Mouse (Mus musculus) kidney, adult 11 months (tissue): Measurements from ENCODE around the gene Dusp13.

Experiments
- DNase-seq: peaks from one replicate; pipeline ENCODE4 v3.0.0; 2022

Dusp13 gene

GRCm38 (mm10) chr14:21747436-21748141 lies 3.4 kb downstream of the Dusp13 start:
- no peak for DNase-seq

DNA sequence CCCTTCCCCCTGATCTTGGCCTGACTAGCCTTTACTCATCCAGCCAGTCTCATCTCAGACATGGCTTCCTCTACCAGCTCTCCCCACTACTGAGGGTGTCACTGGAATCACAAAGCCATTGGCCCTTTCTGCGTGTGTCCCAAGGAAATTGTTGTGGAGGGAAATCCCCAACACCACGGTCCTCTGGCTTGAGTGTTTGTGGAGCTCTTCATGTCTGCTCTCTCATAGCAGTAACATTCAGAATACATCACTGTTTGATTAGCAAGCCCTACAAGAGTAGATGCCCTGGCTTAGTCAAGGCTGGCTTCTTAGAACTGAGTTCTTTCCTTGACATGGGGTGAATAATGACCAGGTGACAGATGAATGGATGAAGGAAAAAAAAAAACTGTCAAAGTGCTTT lies 4.1 kb downstream of the Dusp13 start:
- DNase-seq = no peak

DNA sequence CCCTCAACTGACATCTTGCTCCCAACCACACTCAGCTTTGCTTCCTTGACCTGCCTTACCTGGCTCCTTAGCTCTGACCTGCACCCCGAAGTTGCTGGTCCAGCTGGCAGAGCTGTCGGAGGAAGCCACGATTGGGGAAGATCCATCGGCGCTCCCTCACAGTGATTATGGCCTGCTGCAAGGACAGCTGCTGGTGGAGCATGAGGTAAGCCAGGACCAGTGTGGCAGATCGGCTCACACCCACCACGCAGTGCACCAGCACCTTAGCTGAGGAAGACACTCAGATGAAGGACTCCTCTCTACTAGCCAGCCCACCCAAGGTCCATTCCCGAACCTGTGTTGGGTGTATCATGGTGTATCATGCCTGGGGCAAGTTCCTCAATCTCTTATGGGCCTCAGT lies 4.7 kb downstream of the Dusp13 start:
- DNase-seq = no peak

DNA sequence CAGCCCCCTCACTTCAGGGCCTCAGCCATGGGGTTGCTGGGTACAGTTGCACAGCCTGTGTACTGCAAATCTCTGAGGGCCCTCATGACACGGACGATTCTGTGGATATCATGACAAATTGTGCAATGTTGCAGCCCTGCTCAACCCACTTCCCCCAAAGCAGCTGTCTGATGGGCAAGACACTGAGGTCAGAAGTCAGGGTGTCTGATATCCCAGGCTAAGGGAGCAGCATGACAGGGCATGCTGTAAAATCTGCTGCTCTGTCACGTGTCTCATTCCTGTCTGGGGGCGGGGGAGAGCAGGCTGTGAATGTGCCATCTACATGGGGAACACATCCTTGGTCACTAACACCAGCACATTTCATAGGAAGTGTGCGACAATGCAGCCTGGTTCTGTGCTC lies 5.8 kb downstream of the Dusp13 start:
- DNase-seq = no peak

DNA sequence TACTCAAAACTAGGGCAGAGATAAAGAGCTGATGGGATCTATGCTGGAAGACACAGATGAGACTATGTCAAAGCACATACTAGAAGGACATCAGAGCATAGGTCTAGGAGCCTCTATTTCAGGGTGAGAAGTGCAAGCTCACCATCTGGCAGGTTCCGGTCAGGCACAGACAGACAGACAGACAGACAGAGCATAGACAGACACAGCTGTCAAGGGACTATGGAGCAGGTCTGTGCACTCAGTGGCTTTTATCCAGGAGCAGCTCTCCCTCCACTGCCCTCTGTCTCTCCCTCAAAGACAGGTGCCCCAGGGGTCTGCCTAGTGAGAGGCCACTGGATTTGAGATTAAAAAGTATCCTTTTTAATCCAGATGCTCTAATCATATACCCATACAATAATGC lies 6.8 kb downstream of the Dusp13 start:
- no peak for DNase-seq

DNA sequence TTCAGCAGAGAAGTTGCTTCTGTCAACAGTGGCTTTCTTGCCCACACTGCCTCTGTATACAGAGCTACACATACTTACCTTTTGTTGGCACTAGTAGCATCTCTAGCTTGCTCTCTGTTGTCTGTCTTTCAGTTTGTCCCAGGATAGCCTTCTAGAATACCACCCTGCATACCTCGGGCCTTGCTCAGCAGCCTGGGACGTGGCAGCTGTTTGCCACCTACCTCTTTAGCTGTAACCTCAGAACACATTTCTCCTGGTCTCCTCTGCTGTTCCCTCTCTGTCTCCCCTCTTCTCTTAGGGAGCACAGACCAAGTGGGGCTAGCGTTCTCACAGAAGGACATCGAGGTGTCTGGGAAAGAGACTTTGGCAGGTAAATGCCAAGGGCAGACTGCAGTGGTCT lies 8.5 kb downstream of the Dusp13 start:
- DNase-seq = no peak

GRCm38 (mm10) chr14:21741786-21742185 lies 9.2 kb downstream of the Dusp13 start:
- peak; percentile 51 for DNase-seq

GRCm38 (mm10) chr14:21741314-21741713 lies 9.7 kb downstream of the Dusp13 start:
- DNase-seq = no peak

- no peak for DNase-seq
Measured at GRCm38 (mm10) chr14:21740345-21740744, 10.6 kb downstream of the Dusp13 start.

GRCm38 (mm10) chr14:21733131-21733905 lies 17.7 kb downstream of the Dusp13 start:
- no peak for DNase-seq

DNA sequence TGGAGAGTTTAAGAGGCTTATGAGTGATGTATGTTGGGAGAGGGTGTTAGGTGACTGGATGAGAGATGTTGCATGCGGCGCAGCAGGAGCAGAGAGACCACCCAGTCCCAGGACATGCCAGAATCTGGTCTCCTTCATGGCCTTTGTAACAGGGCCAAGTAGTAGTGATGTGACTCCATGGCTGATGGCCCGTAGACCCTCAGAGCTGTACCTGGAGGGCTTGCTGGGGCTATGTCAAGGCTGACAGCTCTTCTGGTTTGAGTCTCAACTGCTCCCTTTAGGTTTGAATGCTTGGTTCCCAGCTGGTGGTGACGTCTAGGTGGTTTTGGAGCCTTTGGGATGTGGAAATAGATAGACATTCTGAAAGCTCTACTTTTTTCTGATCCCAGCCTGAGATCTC lies 21.0 kb downstream of the Dusp13 start:
- DNase-seq = no peak

DNA sequence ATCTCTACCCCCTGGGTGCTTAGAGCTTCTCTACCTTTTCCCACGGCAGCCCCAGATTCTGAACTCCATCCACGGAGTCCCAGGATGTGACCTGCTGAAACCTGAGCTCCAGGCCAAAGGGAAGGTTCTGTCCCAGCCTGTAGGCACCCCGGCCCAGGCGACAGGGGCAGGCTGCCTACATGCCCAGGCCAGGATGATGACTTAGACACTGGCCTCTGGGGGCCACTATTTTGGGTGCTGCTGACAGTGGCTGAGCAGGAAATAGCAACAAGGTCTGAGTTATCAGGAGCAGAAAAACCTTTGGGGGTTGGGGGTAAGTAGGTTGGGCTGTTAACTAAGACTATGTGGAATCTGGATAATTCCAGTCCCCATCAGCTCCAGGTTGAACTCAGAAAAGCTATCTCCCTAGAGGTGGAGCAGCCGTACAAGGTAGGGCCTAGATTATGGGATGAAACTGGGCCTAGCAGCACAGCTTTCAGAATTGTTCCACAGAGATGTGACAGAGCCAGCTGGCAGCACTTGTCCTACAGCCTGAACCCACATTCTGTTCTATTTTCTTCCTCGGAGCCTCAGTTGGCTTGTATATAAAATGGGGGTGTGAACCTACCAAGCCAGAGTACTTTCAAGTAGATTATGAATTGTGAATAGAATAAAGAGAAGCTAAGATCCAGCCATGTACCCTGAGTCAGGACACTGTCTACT lies 21.8 kb downstream of the Dusp13 start:
- DNase-seq = no peak

- no peak for DNase-seq
Measured at GRCm38 (mm10) chr14:21722021-21722698, 28.8 kb downstream of the Dusp13 start.

DNA sequence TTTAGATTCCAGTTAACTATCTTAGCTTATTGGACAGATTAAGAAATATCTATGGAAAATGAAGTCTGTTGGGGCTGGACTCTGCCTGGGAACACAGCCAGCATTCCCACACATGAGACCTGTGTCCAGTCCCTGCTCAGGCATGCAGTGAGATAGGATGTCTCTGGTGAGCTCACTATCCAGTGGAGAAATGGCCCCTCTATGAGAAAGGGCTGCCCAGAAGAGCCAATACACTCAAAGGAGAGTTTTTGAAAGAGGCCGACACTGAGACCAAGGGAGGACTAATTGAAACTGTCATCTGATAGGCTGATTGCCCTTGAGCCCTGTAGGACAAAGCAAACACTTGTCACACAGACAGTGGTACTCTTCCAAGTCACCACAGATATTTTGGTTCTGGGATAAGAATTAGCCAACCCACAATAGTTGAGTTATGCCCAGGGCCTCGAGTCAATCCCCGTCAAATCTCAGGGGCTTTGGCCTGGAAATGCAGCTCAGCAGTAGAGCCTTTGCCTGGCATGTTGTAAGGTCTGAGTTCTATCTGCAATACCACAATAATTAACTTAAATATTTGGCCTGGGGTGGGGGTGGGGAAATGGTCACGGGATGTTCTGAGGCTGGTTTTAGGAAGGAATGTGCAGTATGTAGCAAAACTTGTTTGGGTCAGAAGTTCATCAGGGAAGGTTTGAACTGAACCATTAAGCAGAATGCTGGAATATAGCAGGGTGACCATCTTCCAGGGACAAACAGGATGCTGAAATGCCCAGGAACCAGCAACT lies 30.4 kb downstream of the Dusp13 start:
- DNase-seq = no peak

GRCm38 (mm10) chr14:21719646-21720383 lies 31.2 kb downstream of the Dusp13 start:
- no peak for DNase-seq

DNA sequence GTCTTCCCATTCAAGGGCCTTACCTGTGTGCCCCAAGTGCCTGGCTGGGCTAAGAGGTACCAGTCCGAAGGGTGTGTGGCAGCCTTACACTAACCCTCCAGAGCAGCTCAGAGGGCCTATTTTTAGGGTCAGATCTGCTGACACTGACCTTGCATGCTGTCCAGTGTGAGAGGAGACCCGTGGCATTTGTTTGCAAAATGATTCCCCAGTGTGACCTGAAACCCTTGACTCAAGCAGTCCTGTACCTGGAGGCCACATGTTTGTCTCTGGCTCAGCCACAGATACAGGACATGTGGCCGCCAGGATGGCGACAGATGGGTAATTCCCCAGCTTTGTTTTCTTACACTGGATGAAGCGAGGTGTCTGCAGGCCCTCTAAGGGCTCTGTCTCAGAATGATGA lies 36.5 kb downstream of the Dusp13 start, which contains the start of gene Dupd1:
TSS of gene Dupd1 (minus strand) at position 91 of the 400 bp plus-strand sequence.
- no peak for DNase-seq

GRCm38 (mm10) chr14:21711231-21711630 lies 39.8 kb downstream of the Dusp13 start:
- no peak for DNase-seq

GRCm38 (mm10) chr14:21709545-21709944 lies 41.4 kb downstream of the Dusp13 start:
- DNase-seq = no peak

GRCm38 (mm10) chr14:21706759-21707571 lies 44.0 kb downstream of the Dusp13 start:
- DNase-seq = no peak

- DNase-seq = no peak
Measured at GRCm38 (mm10) chr14:21705462-21705861, 45.5 kb downstream of the Dusp13 start.

- DNase-seq = no peak
Measured at GRCm38 (mm10) chr14:21703255-21703654, 47.7 kb downstream of the Dusp13 start.
